Mouse (Mus musculus) hindbrain, embryonic 15.5 days (tissue): ENCODE measurements around the gene Adra1d. TPM values are rescaled to one million over a fixed set of nuclear protein-coding genes. Genes with fewer than 3 reads are reported as not detected.

Experiments used
- ATAC-seq: fragments of 200-750 bp; cut with Nextera tagmentation; 2 replicates; pipeline ENCODE4 v1.8.0; 2017; ENCODE audit warnings: low read depth, moderate number of reproducible peaks, moderate TSS enrichment; ENCODE audit not compliant: low FRiP score
- H3K27ac ChIP-seq: fragments of 300-500 bp; sonication (generic); replicated peaks from 2 replicates; pipeline ENCODE4 v1.5.1; 2015; ENCODE audit warnings: mild to moderate bottlenecking, inconsistent platforms
- H3K27me3 ChIP-seq: fragments of 300-500 bp; sonication (generic); 2 replicates; pipeline ENCODE4 v1.6.1; 2015; ENCODE audit warnings: control low read depth, inconsistent platforms
- H3K36me3 ChIP-seq: fragments of 300-500 bp; sonication (generic); 2 replicates; pipeline ENCODE4 v1.6.1; 2015; ENCODE audit warnings: control low read depth, inconsistent platforms
- H3K4me1 ChIP-seq: fragments of 300-500 bp; sonication (generic); replicated peaks from 2 replicates; pipeline ENCODE4 v1.6.1; 2015; ENCODE audit warnings: control low read depth, inconsistent platforms
- H3K4me2 ChIP-seq: fragments of 300-500 bp; sonication (generic); 2 replicates; pipeline ENCODE4 v1.6.1; 2015; ENCODE audit warnings: moderate library complexity, mild to moderate bottlenecking, inconsistent platforms
- H3K4me3 ChIP-seq: fragments of 300-500 bp; sonication (generic); 2 replicates; pipeline ENCODE4 v1.5.1; 2015; ENCODE audit warnings: mild to moderate bottlenecking, inconsistent platforms
- H3K9ac ChIP-seq: fragments of 300-500 bp; sonication (generic); 2 replicates; pipeline ENCODE4 v1.6.1; 2015; ENCODE audit warnings: inconsistent platforms
- H3K9me3 ChIP-seq: fragments of 300-500 bp; sonication (generic); 2 replicates; pipeline ENCODE4 v1.6.1; 2016; ENCODE audit warnings: control low read depth, inconsistent platforms
- WGBS: fragments of 180-500 bp; shearing (Covaris S2); methylation state at CpG from one replicate; pipeline ENCODE4 v1.1.7; 2015; 5-methylcytosine and 5-hydroxymethylcytosine counted together
- polyA plus RNA-seq: library from polyadenylated mRNA; unstranded; fragments of >200 nt; fragmentation: Nextera tagmentation; extraction: Ambion mirVana; gene quantifications from 2 replicates; pipeline ENCODE4 v1.2.1, GENCODE M21; 2015

Gene Adra1d
- polyA plus RNA-seq, 1 experiment from 2014 or later: 0.61 TPM

- Histone ChIP-seq H3K27me3 (peaks cover 42% of the 10 kb centered on the region), H3K9me3 (no peaks in the 10 kb centered on the region), H3K9ac (no peak overlapping the region), H3K36me3 (no peaks in the 10 kb centered on the region), H3K4me3 (no peak overlapping the region), H3K4me2 (no peak overlapping the region), H3K27ac (no peak overlapping the region), H3K4me1 (peaks cover 15% of the 10 kb centered on the region)
- no peak for ATAC-seq
- WGBS: 73% methylated on average over 2 of the region's 2 CpGs
Observed at GRCm38 (mm10) chr2:131550906-131551305, 11.2 kb downstream of the Adra1d start.

GRCm38 (mm10) chr2:131550474-131550873 lies 11.6 kb downstream of the Adra1d start:
- no peak overlapping the region for H3K4me2 ChIP-seq
- peaks cover 46% of the 10 kb centered on the region for H3K27me3 ChIP-seq

GRCm38 (mm10) chr2:131549090-131549489 lies 13.0 kb downstream of the Adra1d start:
- H3K9ac ChIP-seq: no peak overlapping the region
- peaks cover 49% of the 10 kb centered on the region for H3K27me3 ChIP-seq
- no peaks in the 10 kb centered on the region for H3K36me3 ChIP-seq
- H3K27ac ChIP-seq: no peak overlapping the region
- H3K4me3 ChIP-seq: no peak overlapping the region
- H3K4me1 ChIP-seq: peaks cover 21% of the 10 kb centered on the region
- no peak for ATAC-seq
- WGBS: 89% methylated on average over 5 of the region's 5 CpGs
- no peak overlapping the region for H3K4me2 ChIP-seq
- no peaks in the 10 kb centered on the region for H3K9me3 ChIP-seq

More at GRCm38 (mm10) chr2:131550474-131550873, 11.6 kb downstream of the Adra1d start:
- peaks cover 19% of the 10 kb centered on the region for H3K4me1 ChIP-seq
- H3K36me3 ChIP-seq: no peaks in the 10 kb centered on the region
- H3K9ac ChIP-seq: no peak overlapping the region
- no peak for ATAC-seq
- no peaks in the 10 kb centered on the region for H3K9me3 ChIP-seq
- 68% methylated on average over 2 of the region's 2 CpGs for WGBS
- no peak overlapping the region for H3K4me3 ChIP-seq
- H3K27ac ChIP-seq: no peak overlapping the region

- no peak overlapping the region for H3K4me2 ChIP-seq
- H3K4me3 ChIP-seq: no peak overlapping the region
- no peaks in the 10 kb centered on the region for H3K36me3 ChIP-seq
- ATAC-seq: no peak
- 89% methylated on average over 2 of the region's 2 CpGs for WGBS
- H3K9ac ChIP-seq: no peak overlapping the region
- peaks cover 49% of the 10 kb centered on the region for H3K27me3 ChIP-seq
- H3K27ac ChIP-seq: no peak overlapping the region
- H3K4me1 ChIP-seq: peaks cover 21% of the 10 kb centered on the region
- no peaks in the 10 kb centered on the region for H3K9me3 ChIP-seq
Observed at GRCm38 (mm10) chr2:131548330-131548729, 13.8 kb downstream of the Adra1d start.

GRCm38 (mm10) chr2:131546745-131547408 lies 15.2 kb downstream of the Adra1d start:
- peak overlapping the region; percentile 82 for H3K4me2 ChIP-seq
- ATAC-seq: peak; percentile 51; the same call in 1 of the 2 replicates
- peaks cover 43% of the 10 kb centered on the region for H3K27me3 ChIP-seq
- no peaks in the 10 kb centered on the region for H3K9me3 ChIP-seq
- H3K36me3 ChIP-seq: no peaks in the 10 kb centered on the region
- H3K4me3 ChIP-seq: 0 out of 2 replicates have a peak overlapping the region, but pooled peaks have one; percentile 1
- H3K4me1 ChIP-seq: peaks cover 14% of the 10 kb centered on the region
- H3K9ac ChIP-seq: no peak overlapping the region
- WGBS: 17% methylated on average over 19 of the region's 19 CpGs
- H3K27ac ChIP-seq: no peak overlapping the region

- H3K9me3 ChIP-seq: no peaks in the 10 kb centered on the region
- peaks cover 14% of the 10 kb centered on the region for H3K4me1 ChIP-seq
- H3K36me3 ChIP-seq: no peaks in the 10 kb centered on the region
- no peak for ATAC-seq
- 2% methylated on average over 27 of the region's 27 CpGs for WGBS
- H3K4me2 ChIP-seq: peak overlapping the region; percentile 82
- peak overlapping the region; percentile 44 for H3K4me3 ChIP-seq
- no peak overlapping the region for H3K27ac ChIP-seq
- H3K9ac ChIP-seq: peak overlapping the region; percentile 34
- H3K27me3 ChIP-seq: peaks cover 40% of the 10 kb centered on the region
Observed at GRCm38 (mm10) chr2:131546308-131546700, 15.8 kb downstream of the Adra1d start.

GRCm38 (mm10) chr2:131545386-131546307 lies 16.4 kb downstream of the Adra1d start:
- Histone ChIP-seq H3K9ac (peak overlapping the region; percentile 34), H3K4me3 (peak overlapping the region; percentile 44), H3K27me3 (peaks cover 39% of the 10 kb centered on the region), H3K4me1 (peaks cover 14% of the 10 kb centered on the region), H3K9me3 (no peaks in the 10 kb centered on the region), H3K4me2 (peak overlapping the region; percentile 82), H3K36me3 (no peaks in the 10 kb centered on the region), H3K27ac (no peak overlapping the region)
- ATAC-seq: 0 out of 2 replicates have a peak, but pooled peaks have one; percentile 29
- 2% methylated on average over 45 of the region's 45 CpGs for WGBS

DNA sequence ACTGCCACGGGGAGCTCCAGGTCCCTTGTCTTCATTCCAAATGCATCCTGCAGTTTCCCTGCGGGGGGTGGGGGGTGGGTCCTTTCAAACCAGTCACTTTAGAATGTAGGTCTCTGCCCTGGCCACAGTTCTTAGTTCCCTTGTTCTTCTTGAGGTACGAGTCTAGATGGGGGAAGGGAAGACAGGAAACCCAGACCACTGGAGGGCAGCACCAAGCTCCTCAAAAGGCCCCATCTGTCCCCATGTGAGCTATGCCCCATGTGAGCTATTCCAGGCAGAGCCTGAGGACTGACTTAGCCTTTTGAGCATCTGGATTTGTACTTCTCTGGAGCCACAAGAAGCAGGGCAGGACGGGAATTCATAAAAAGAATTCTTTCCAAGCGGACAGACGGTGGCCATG lies 19.6 kb downstream of the Adra1d start:
- Histone ChIP-seq H3K4me1 (peaks cover 17% of the 10 kb centered on the region), H3K27me3 (peaks cover 22% of the 10 kb centered on the region), H3K9ac (no peak overlapping the region), H3K4me2 (no peak overlapping the region), H3K9me3 (no peaks in the 10 kb centered on the region), H3K4me3 (no peak overlapping the region), H3K36me3 (no peaks in the 10 kb centered on the region), H3K27ac (no peak overlapping the region)
- no peak for ATAC-seq
- whole genome bisulfite sequencing: 30% methylated on average over 6 of the region's 6 CpGs

GRCm38 (mm10) chr2:131541686-131542085 lies 20.4 kb downstream of the Adra1d start:
- 63% methylated on average over 4 of the region's 4 CpGs for WGBS
- Histone ChIP-seq H3K4me3 (no peak overlapping the region), H3K9ac (no peak overlapping the region), H3K27me3 (peaks cover 14% of the 10 kb centered on the region), H3K27ac (no peak overlapping the region), H3K9me3 (no peaks in the 10 kb centered on the region), H3K4me1 (peaks cover 16% of the 10 kb centered on the region), H3K36me3 (no peaks in the 10 kb centered on the region), H3K4me2 (no peak overlapping the region)
- ATAC-seq: peak; percentile 60; the same call in 1 of the 2 replicates

- Histone ChIP-seq H3K36me3 (no peaks in the 10 kb centered on the region), H3K27ac (no peak overlapping the region), H3K4me1 (peaks cover 3% of the 10 kb centered on the region; the same call in 1 of the 2 replicates), H3K27me3 (no peaks in the 10 kb centered on the region), H3K4me3 (no peak overlapping the region), H3K9me3 (no peaks in the 10 kb centered on the region), H3K9ac (no peak overlapping the region), H3K4me2 (no peak overlapping the region)
- 89% methylated on average over 6 of the region's 6 CpGs for WGBS
- ATAC-seq: no peak
Observed at GRCm38 (mm10) chr2:131539780-131540179, 22.3 kb downstream of the Adra1d start.

GRCm38 (mm10) chr2:131538341-131538740 lies 23.7 kb downstream of the Adra1d start:
- H3K36me3 ChIP-seq: no peaks in the 10 kb centered on the region
- H3K4me1 ChIP-seq: peaks cover 3% of the 10 kb centered on the region; the same call in 1 of the 2 replicates
- ATAC-seq: no peak
- H3K27ac ChIP-seq: no peak overlapping the region
- WGBS: 74% methylated on average over 7 of the region's 7 CpGs
- H3K9me3 ChIP-seq: no peaks in the 10 kb centered on the region
- H3K9ac ChIP-seq: no peak overlapping the region
- no peak overlapping the region for H3K4me2 ChIP-seq
- H3K27me3 ChIP-seq: no peaks in the 10 kb centered on the region
- no peak overlapping the region for H3K4me3 ChIP-seq

DNA sequence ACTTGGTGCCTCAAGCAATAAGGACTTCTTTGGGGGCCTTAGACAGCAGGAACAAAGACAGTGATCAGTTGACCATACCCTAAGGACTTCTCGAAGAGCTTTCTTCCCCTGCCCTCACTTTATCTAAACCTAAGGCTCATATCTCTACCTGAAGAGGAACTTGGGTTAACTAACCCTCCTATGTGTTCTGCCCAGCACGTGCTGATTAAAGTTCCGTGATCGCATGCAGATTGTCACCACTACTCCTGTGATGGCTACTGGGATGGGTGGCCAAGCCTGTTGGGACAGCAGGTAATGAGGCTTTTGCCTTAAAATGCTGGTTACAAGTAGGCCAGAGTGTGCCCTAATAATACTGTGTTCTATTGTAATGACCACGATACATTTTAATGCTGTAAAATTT lies 26.9 kb downstream of the Adra1d start:
- Histone ChIP-seq H3K9ac (no peak overlapping the region), H3K36me3 (no peaks in the 10 kb centered on the region), H3K27ac (no peak overlapping the region), H3K4me2 (no peak overlapping the region), H3K4me3 (no peak overlapping the region), H3K27me3 (no peaks in the 10 kb centered on the region), H3K4me1 (peaks cover 3% of the 10 kb centered on the region; the same call in 1 of the 2 replicates), H3K9me3 (no peaks in the 10 kb centered on the region)
- 93% methylated on average over 5 of the region's 5 CpGs for WGBS
- ATAC-seq: no peak
